Mouse (Mus musculus) small intestine, adult 2 months (tissue): ENCODE data around the gene Csmd2.

ENCODE experiments used
- CTCF ChIP-seq: fragments of 200-500 bp; IDR thresholded peaks from 2 replicates; pipeline ENCODE4 v1.5.1; 2012; ENCODE audit warnings: low read depth, mild to moderate bottlenecking, control low read depth, inconsistent platforms, low read length, moderate library complexity, mixed read lengths; ENCODE audit not compliant: insufficient replicate concordance, insufficient read length; ENCODE audit errors: extremely low read depth
- POLR2A ChIP-seq: fragments of 200-500 bp; IDR thresholded peaks from 2 replicates; pipeline ENCODE4 v1.6.1; 2012; ENCODE audit warnings: low read depth, mild to moderate bottlenecking, control low read depth, inconsistent platforms, low read length, moderate library complexity

- no peak for TF ChIP-seq CTCF
- TF ChIP-seq POLR2A: no peak
These were observed 54.2 kb downstream of the Csmd2 start for GRCm38 (mm10) chr4:128041901-128042300.
